Mouse (Mus musculus) lung, adult 18-20 months (tissue): ENCODE results near the gene Idh3a.

ENCODE experiments used
- DNase-seq, 2 experiments: peaks; one replicate each; pipeline ENCODE4 v3.0.0; 2022; ENCODE audit warnings: mixed read lengths in 2 of 2

Idh3a gene

DNA sequence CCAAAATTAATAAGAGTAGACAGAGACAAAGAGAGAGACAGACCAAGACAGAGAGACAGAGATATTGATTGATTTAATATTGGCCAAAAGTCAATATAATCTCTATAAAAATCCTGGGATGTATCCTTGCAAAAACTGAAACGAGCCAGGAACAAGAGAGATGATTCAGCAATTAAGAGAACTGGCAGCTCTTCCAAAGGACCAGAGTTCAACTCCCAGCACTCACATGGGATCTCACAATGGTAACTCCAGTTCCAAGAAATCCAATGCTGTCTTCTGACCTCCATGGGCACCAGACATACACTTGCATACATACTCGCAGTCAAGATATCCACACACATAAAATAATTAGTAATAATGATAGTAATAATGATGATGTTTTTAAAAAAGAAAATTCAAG lies 66.6 kb downstream of the Idh3a start:
- no peak for DNase-seq
